Mouse (Mus musculus): ENCODE measurements at regions not wholly inside any gene's neighbourhood (a gene's known extent, or its start where the extent isn't known, plus 50 kb on each side); places are given as distances from the start of the nearest gene placed in this dataset.

GRCm38 (mm10) chr2:179370882-179371546, 71.2 kb upstream of the Cdh4 start:
- Histone ChIP-seq H3K27me3 (ENCODE audit: control insufficient read depth, insufficient read depth, low read length) (no peaks in the 10 kb centered on the region), H3K4me3 (replicated peaks; ENCODE audit: low read length) (no peak overlapping the region), H3K9ac (no peak overlapping the region), H3K4me1 (replicated peaks; ENCODE audit: control insufficient read depth, insufficient read depth, low read length) (no peaks in the 10 kb centered on the region; the same call in 1 of the 2 replicates), H3K27ac (no peak overlapping the region), H3K9me3 (ENCODE audit: control insufficient read depth, low read length) (no peaks in the 10 kb centered on the region), H3K4me2 (replicated peaks) (no peak overlapping the region), H3K36me3 (replicated peaks; ENCODE audit: control insufficient read depth, insufficient read depth) (no peaks in the 10 kb centered on the region)
- WGBS: 67% methylated on average over 14 of the region's 14 CpGs
- ATAC-seq (ENCODE audit: low FRiP score) (no peak), DNase-seq (ENCODE audit: low spot score) (peak; percentile 44)

- ATAC-seq (ENCODE audit: low FRiP score): no peak
- Histone ChIP-seq H3K4me1 (replicated peaks; ENCODE audit: control insufficient read depth, insufficient read depth, low read length) (no peaks in the 10 kb centered on the region; the same call in 1 of the 2 replicates), H3K36me3 (replicated peaks; ENCODE audit: control insufficient read depth, insufficient read depth) (no peaks in the 10 kb centered on the region), H3K27me3 (ENCODE audit: control insufficient read depth, insufficient read depth, low read length) (no peaks in the 10 kb centered on the region), H3K4me3 (replicated peaks; ENCODE audit: low read length) (no peak overlapping the region), H3K9ac (no peak overlapping the region), H3K9me3 (ENCODE audit: control insufficient read depth, low read length) (no peaks in the 10 kb centered on the region), H3K27ac (no peak overlapping the region), H3K4me2 (replicated peaks) (no peak overlapping the region)
- 71% methylated on average over 7 of the region's 7 CpGs for WGBS
- DNase-seq (ENCODE audit: low spot score): no peak
Observed at GRCm38 (mm10) chr2:179371553-179371952, 70.7 kb upstream of the Cdh4 start.

- Histone ChIP-seq H3K4me3 (replicated peaks; ENCODE audit: low read length) (no peak overlapping the region), H3K36me3 (replicated peaks; ENCODE audit: control insufficient read depth, insufficient read depth) (no peaks in the 10 kb centered on the region), H3K4me2 (replicated peaks) (no peak overlapping the region), H3K27ac (peak overlapping the region; percentile 68), H3K4me1 (replicated peaks; ENCODE audit: control insufficient read depth, insufficient read depth, low read length) (peaks cover 8% of the 10 kb centered on the region), H3K27me3 (ENCODE audit: control insufficient read depth, insufficient read depth, low read length) (no peaks in the 10 kb centered on the region), H3K9ac (peak overlapping the region; percentile 42; the same call in 1 of the 2 replicates), H3K9me3 (ENCODE audit: control insufficient read depth, low read length) (no peaks in the 10 kb centered on the region)
- 62% methylated on average over 11 of the region's 11 CpGs for WGBS
- ATAC-seq (ENCODE audit: low FRiP score): no peak
- DNase-seq (ENCODE audit: low spot score): peak; percentile 34
Observed at GRCm38 (mm10) chr2:179379691-179380443, 62.4 kb upstream of the Cdh4 start.

GRCm38 (mm10) chr2:179380444-179380705, 61.9 kb upstream of the Cdh4 start:
- H3K9me3 ChIP-seq (ENCODE audit: control insufficient read depth, low read length): no peaks in the 10 kb centered on the region
- H3K4me1 ChIP-seq (replicated peaks; ENCODE audit: control insufficient read depth, insufficient read depth, low read length): peaks cover 8% of the 10 kb centered on the region
- H3K4me3 ChIP-seq (replicated peaks; ENCODE audit: low read length): no peak overlapping the region
- WGBS: 66% methylated on average over 4 of the region's 4 CpGs
- no peaks in the 10 kb centered on the region for H3K27me3 ChIP-seq (ENCODE audit: control insufficient read depth, insufficient read depth, low read length)
- ATAC-seq (ENCODE audit: low FRiP score) (no peak), DNase-seq (ENCODE audit: low spot score) (no peak)
- no peaks in the 10 kb centered on the region for H3K36me3 ChIP-seq (replicated peaks; ENCODE audit: control insufficient read depth, insufficient read depth)
- peak overlapping the region; percentile 68 for H3K27ac ChIP-seq
- no peak overlapping the region for H3K9ac ChIP-seq
- no peak overlapping the region for H3K4me2 ChIP-seq (replicated peaks)

GRCm38 (mm10) chr2:179381916-179382315, 60.3 kb upstream of the Cdh4 start:
- no peak overlapping the region for H3K27ac ChIP-seq
- no peak overlapping the region for H3K4me3 ChIP-seq (replicated peaks; ENCODE audit: low read length)
- H3K4me2 ChIP-seq (replicated peaks): no peak overlapping the region
- no peaks in the 10 kb centered on the region for H3K36me3 ChIP-seq (replicated peaks; ENCODE audit: control insufficient read depth, insufficient read depth)
- 96% methylated on average over 3 of the region's 3 CpGs for WGBS
- no peak overlapping the region for H3K9ac ChIP-seq
- ATAC-seq (ENCODE audit: low FRiP score) (no peak), DNase-seq (ENCODE audit: low spot score) (no peak)
- H3K9me3 ChIP-seq (ENCODE audit: control insufficient read depth, low read length): no peaks in the 10 kb centered on the region
- peaks cover 20% of the 10 kb centered on the region for H3K4me1 ChIP-seq (replicated peaks; ENCODE audit: control insufficient read depth, insufficient read depth, low read length)
- H3K27me3 ChIP-seq (ENCODE audit: control insufficient read depth, insufficient read depth, low read length): no peaks in the 10 kb centered on the region

- ATAC-seq (ENCODE audit: low FRiP score) (no peak), DNase-seq (ENCODE audit: low spot score) (no peak)
- Histone ChIP-seq H3K9ac (no peak overlapping the region), H3K36me3 (replicated peaks; ENCODE audit: control insufficient read depth, insufficient read depth) (no peaks in the 10 kb centered on the region), H3K4me3 (replicated peaks; ENCODE audit: low read length) (no peak overlapping the region), H3K9me3 (ENCODE audit: control insufficient read depth, low read length) (no peaks in the 10 kb centered on the region), H3K4me2 (replicated peaks) (no peak overlapping the region), H3K27ac (no peak overlapping the region), H3K27me3 (ENCODE audit: control insufficient read depth, insufficient read depth, low read length) (no peaks in the 10 kb centered on the region), H3K4me1 (replicated peaks; ENCODE audit: control insufficient read depth, insufficient read depth, low read length) (peaks cover 20% of the 10 kb centered on the region)
- whole genome bisulfite sequencing: 93% methylated on average over 9 of the region's 9 CpGs
Observed at GRCm38 (mm10) chr2:179382594-179382993, 59.6 kb upstream of the Cdh4 start.

- ATAC-seq (ENCODE audit: low FRiP score) (no peak), DNase-seq (ENCODE audit: low spot score) (no peak)
- no peaks in the 10 kb centered on the region for H3K27me3 ChIP-seq (ENCODE audit: control insufficient read depth, insufficient read depth, low read length)
- no peak overlapping the region for H3K4me2 ChIP-seq (replicated peaks)
- H3K9ac ChIP-seq: no peak overlapping the region
- H3K36me3 ChIP-seq (replicated peaks; ENCODE audit: control insufficient read depth, insufficient read depth): no peaks in the 10 kb centered on the region
- H3K9me3 ChIP-seq (ENCODE audit: control insufficient read depth, low read length): no peaks in the 10 kb centered on the region
- WGBS: 71% methylated on average over 6 of the region's 6 CpGs
- no peak overlapping the region for H3K4me3 ChIP-seq (replicated peaks; ENCODE audit: low read length)
- H3K27ac ChIP-seq: no peak overlapping the region
- 0 out of 2 replicates have a peak, but pooled peaks cover 12% of the 10 kb centered on the region for H3K4me1 ChIP-seq (replicated peaks; ENCODE audit: control insufficient read depth, insufficient read depth, low read length)
Observed at GRCm38 (mm10) chr2:179386871-179387270, 55.4 kb upstream of the Cdh4 start.

GRCm38 (mm10) chr2:179390486-179390885, 51.7 kb upstream of the Cdh4 start:
- 84% methylated on average over 4 of the region's 4 CpGs for WGBS
- Histone ChIP-seq H3K9ac (no peak overlapping the region), H3K27me3 (ENCODE audit: control insufficient read depth, insufficient read depth, low read length) (no peaks in the 10 kb centered on the region), H3K4me3 (replicated peaks; ENCODE audit: low read length) (no peak overlapping the region), H3K4me2 (replicated peaks) (no peak overlapping the region), H3K9me3 (ENCODE audit: control insufficient read depth, low read length) (no peaks in the 10 kb centered on the region), H3K27ac (no peak overlapping the region), H3K36me3 (replicated peaks; ENCODE audit: control insufficient read depth, insufficient read depth) (no peaks in the 10 kb centered on the region), H3K4me1 (replicated peaks; ENCODE audit: control insufficient read depth, insufficient read depth, low read length) (0 out of 2 replicates have a peak, but pooled peaks cover 12% of the 10 kb centered on the region)
- ATAC-seq (ENCODE audit: low FRiP score) (no peak), DNase-seq (ENCODE audit: low spot score) (no peak)

- DNase-seq (ENCODE audit: low spot score) (no peak), ATAC-seq (ENCODE audit: low FRiP score) (no peak)
- H3K27ac ChIP-seq: no peak overlapping the region
- no peak overlapping the region for H3K4me2 ChIP-seq (replicated peaks)
- H3K4me3 ChIP-seq (replicated peaks; ENCODE audit: low read length): no peak overlapping the region
- H3K27me3 ChIP-seq (ENCODE audit: control insufficient read depth, insufficient read depth, low read length): no peaks in the 10 kb centered on the region
- H3K9me3 ChIP-seq (ENCODE audit: control insufficient read depth, low read length): no peaks in the 10 kb centered on the region
- H3K9ac ChIP-seq: no peak overlapping the region
- H3K36me3 ChIP-seq (replicated peaks; ENCODE audit: control insufficient read depth, insufficient read depth): no peaks in the 10 kb centered on the region
- WGBS: 76% methylated on average over 11 of the region's 11 CpGs
- 0 out of 2 replicates have a peak, but pooled peaks cover 9% of the 10 kb centered on the region for H3K4me1 ChIP-seq (replicated peaks; ENCODE audit: control insufficient read depth, insufficient read depth, low read length)
Observed at GRCm38 (mm10) chr2:179390924-179391461, 51.2 kb upstream of the Cdh4 start.

Measured in hindbrain, embryonic 14.5 days (tissue).